Mouse (Mus musculus) midbrain, postnatal 0 days (tissue): ENCODE results near the gene Vmn1r222. TPM values are rescaled to one million over a fixed set of nuclear protein-coding genes. Genes with fewer than 3 reads are reported as not detected.

Source experiments
- ATAC-seq: fragments of 200-750 bp; cut with Nextera tagmentation; 2 replicates; pipeline ENCODE4 v1.8.0; 2017; ENCODE audit warnings: moderate number of reproducible peaks, mild to moderate bottlenecking, moderate TSS enrichment, moderate library complexity; ENCODE audit not compliant: low FRiP score
- DNase-seq: peaks from one replicate; pipeline ENCODE4 v3.0.0-alpha.2; 2015; ENCODE audit warnings: low spot score
- H3K27ac ChIP-seq: fragments of 300-500 bp; sonication (generic); 2 replicates; pipeline ENCODE4 v1.5.1; 2014; ENCODE audit warnings: low read depth, mild to moderate bottlenecking, low read length, mixed read lengths
- H3K27me3 ChIP-seq: fragments of 300-500 bp; sonication (generic); 2 replicates; pipeline ENCODE4 v1.6.1; 2014; ENCODE audit warnings: low read length, control low read depth, mixed read lengths; ENCODE audit not compliant: insufficient read depth
- H3K36me3 ChIP-seq: fragments of 300-500 bp; sonication (generic); 2 replicates; pipeline ENCODE4 v1.6.1; 2014; ENCODE audit warnings: low read length, control low read depth, mixed read lengths; ENCODE audit not compliant: insufficient read depth
- H3K4me1 ChIP-seq: fragments of 300-500 bp; sonication (generic); 2 replicates; pipeline ENCODE4 v1.6.1; 2014; ENCODE audit warnings: mild to moderate bottlenecking, control low read depth, antibody characterized with exemption, low read length, mixed read lengths; ENCODE audit not compliant: insufficient read depth
- H3K4me2 ChIP-seq: fragments of 300-500 bp; sonication (generic); 2 replicates; pipeline ENCODE4 v1.6.1; 2014; ENCODE audit warnings: low read depth, mild to moderate bottlenecking, low read length, mixed read lengths; ENCODE audit not compliant: poor library complexity, severe bottlenecking
- H3K4me3 ChIP-seq: fragments of 300-500 bp; sonication (generic); 2 replicates; pipeline ENCODE4 v1.5.1; 2014; ENCODE audit warnings: low read depth, mild to moderate bottlenecking, low read length, moderate library complexity
- H3K9ac ChIP-seq: fragments of 300-500 bp; sonication (generic); replicated peaks from 2 replicates; pipeline ENCODE4 v1.6.1; 2014; ENCODE audit warnings: mild to moderate bottlenecking, low read length, moderate library complexity, mixed read lengths; ENCODE audit not compliant: poor library complexity, severe bottlenecking
- H3K9me3 ChIP-seq: fragments of 300-500 bp; sonication (generic); 2 replicates; pipeline ENCODE4 v1.6.1; 2016; ENCODE audit warnings: low read length, control low read depth
- CTCF ChIP-seq: IDR thresholded peaks from 2 replicates; pipeline ENCODE4 v1.5.1; 2016; ENCODE audit warnings: antibody characterized with exemption, mild to moderate bottlenecking
- WGBS: fragments of 180-500 bp; shearing (Covaris S2); extraction: QIAGEN DNeasy Blood & Tissue Kit; methylation state at CpG from one replicate; pipeline ENCODE4 v1.1.7; 2014; 5-methylcytosine and 5-hydroxymethylcytosine counted together
- polyA plus RNA-seq: library from polyadenylated mRNA; unstranded; fragments of >200 nt; fragmentation: Nextera tagmentation; extraction: Ambion mirVana; gene quantifications from 2 replicates; pipeline ENCODE4 v1.2.1, GENCODE M21; 2015
- total RNA-seq: library from RNA; depleted of rRNA; stranded (reverse); fragments of >200 nt; gene quantifications from 2 replicates; pipeline ENCODE4 v1.2.3, GENCODE M21; 2014; rRNA removed

Vmn1r222 gene
- total and polyA plus RNA-seq, 2 experiments from 2014 or later: not detected

DNA sequence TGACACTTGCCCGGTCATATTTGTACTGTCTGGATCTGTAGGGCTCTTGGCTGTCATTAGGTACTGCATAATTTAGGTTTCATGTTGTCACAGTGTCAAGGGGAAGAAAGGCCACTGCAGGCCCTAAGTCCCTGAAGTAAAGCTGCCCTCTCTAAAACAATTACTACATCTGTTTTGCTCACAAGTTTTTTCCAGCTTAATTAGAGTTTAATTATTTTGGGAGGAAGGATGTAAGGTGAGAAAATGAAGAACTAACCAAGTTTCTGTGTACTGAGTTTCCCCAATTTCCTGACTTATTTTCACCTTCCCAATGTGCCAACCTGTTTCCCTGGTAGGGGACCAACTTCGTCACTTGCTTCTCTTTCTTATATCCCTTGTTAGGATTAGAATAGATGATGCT lies 47.9 kb downstream of the Vmn1r222 start, which contains the start of gene Vmn1r220:
TSS of gene Vmn1r220 (minus strand) at position 101 of the 400 bp plus-strand sequence.
- H3K9me3 ChIP-seq: no peaks in the 10 kb centered on the region
- TF ChIP-seq CTCF: no peak
- H3K9ac ChIP-seq: no peak within 1 kb of the TSS
- no peaks in the 10 kb centered on the region for H3K27me3 ChIP-seq
- no peaks in the 10 kb centered on the region for H3K36me3 ChIP-seq
- H3K4me3 ChIP-seq: no peak within 1 kb of the TSS
- ATAC-seq (no peak), DNase-seq (no peak)
- 90% methylated on average over 2 of the region's 2 CpGs for WGBS
- no peak within 1 kb of the TSS for H3K4me2 ChIP-seq
- no peaks in the 10 kb centered on the region for H3K4me1 ChIP-seq
- H3K27ac ChIP-seq: no peak within 1 kb of the TSS

Other genes starting within 250 kb of the Vmn1r222 start
- not detected in 2 replicates for gene Vmn1r213, start 228.3 kb downstream of the Vmn1r222 start, total RNA-seq
- gene Vmn1r213, start 228.3 kb downstream of the Vmn1r222 start, polyA plus RNA-seq: not detected in 2 replicates
- not detected in 2 replicates for gene Vmn1r214, start 205.5 kb downstream of the Vmn1r222 start, total RNA-seq
- not detected in 2 replicates for gene Vmn1r214, start 205.5 kb downstream of the Vmn1r222 start, polyA plus RNA-seq
- gene Vmn1r215, start 167.9 kb downstream of the Vmn1r222 start, total RNA-seq: not detected in 2 replicates
- gene Vmn1r215, start 167.9 kb downstream of the Vmn1r222 start, polyA plus RNA-seq: not detected in 2 replicates
- gene Vmn1r217, start 117.7 kb downstream of the Vmn1r222 start, total RNA-seq: not detected in 2 replicates
- gene Vmn1r217, start 117.7 kb downstream of the Vmn1r222 start, polyA plus RNA-seq: not detected in 2 replicates
- not detected in 2 replicates for gene Vmn1r218, start 102.8 kb downstream of the Vmn1r222 start, total RNA-seq
- gene Vmn1r218, start 102.8 kb downstream of the Vmn1r222 start, polyA plus RNA-seq: not detected in 2 replicates
- not detected in 2 replicates for gene Vmn1r219, start 76.6 kb downstream of the Vmn1r222 start, total RNA-seq
- not detected in 2 replicates for gene Vmn1r219, start 76.6 kb downstream of the Vmn1r222 start, polyA plus RNA-seq
- gene Vmn1r220, start 48.0 kb downstream of the Vmn1r222 start, total RNA-seq: not detected in 2 replicates
- not detected in 2 replicates for gene Vmn1r220, start 48.0 kb downstream of the Vmn1r222 start, polyA plus RNA-seq
- gene Vmn1r221, start 21.8 kb downstream of the Vmn1r222 start, total RNA-seq: not detected in 2 replicates
- not detected in 2 replicates for gene Vmn1r221, start 21.8 kb downstream of the Vmn1r222 start, polyA plus RNA-seq
- gene Vmn1r223, start 11.2 kb upstream of the Vmn1r222 start, total RNA-seq: not detected in 2 replicates
- gene Vmn1r223, start 11.2 kb upstream of the Vmn1r222 start, polyA plus RNA-seq: not detected in 2 replicates
- gene Zfp322a, start 133.3 kb upstream of the Vmn1r222 start, total RNA-seq: 19.7 and 32.5 TPM in 2 replicates
- 31.1 and 31.5 TPM in 2 replicates for gene Zfp322a, start 133.3 kb upstream of the Vmn1r222 start, polyA plus RNA-seq
- 4.9 and 7.3 TPM in 2 replicates for gene Abt1, start 187.9 kb upstream of the Vmn1r222 start, total RNA-seq
- 5.2 and 6.0 TPM in 2 replicates for gene Abt1, start 187.9 kb upstream of the Vmn1r222 start, polyA plus RNA-seq
- 0.05 TPM in 1 of 2 replicates, not detected in the other for gene Btn1a1, start 230.0 kb upstream of the Vmn1r222 start, total RNA-seq
- 0.04 and 0.07 TPM in 2 replicates for gene Btn1a1, start 230.0 kb upstream of the Vmn1r222 start, polyA plus RNA-seq